Mouse (Mus musculus): Measurements from ENCODE around the gene Ttc39b.

GRCm38 (mm10) chr4:83343895-83344294 is 19.8 kb upstream of the Ttc39b start:
- TF ChIP-seq POLR2A (IDR thresholded peaks at IDR 0.05; ENCODE audit: low read depth, low read length) (no peak), CTCF (conservative IDR thresholded peaks at IDR 0.05; ENCODE audit: insufficient read depth, insufficient read length, low read depth, low read length) (peak; percentile 70)
